Mouse (Mus musculus): ENCODE measurements around the gene Ccdc71. TPM values are rescaled to one million over a fixed set of nuclear protein-coding genes. Genes with fewer than 3 reads are reported as not detected.

The Ccdc71 gene
- 59.7 and 63.5 TPM in 2 replicates for polyA plus RNA-seq (2015; fragmentation: Nextera tagmentation; extraction: Ambion mirVana)

DNA sequence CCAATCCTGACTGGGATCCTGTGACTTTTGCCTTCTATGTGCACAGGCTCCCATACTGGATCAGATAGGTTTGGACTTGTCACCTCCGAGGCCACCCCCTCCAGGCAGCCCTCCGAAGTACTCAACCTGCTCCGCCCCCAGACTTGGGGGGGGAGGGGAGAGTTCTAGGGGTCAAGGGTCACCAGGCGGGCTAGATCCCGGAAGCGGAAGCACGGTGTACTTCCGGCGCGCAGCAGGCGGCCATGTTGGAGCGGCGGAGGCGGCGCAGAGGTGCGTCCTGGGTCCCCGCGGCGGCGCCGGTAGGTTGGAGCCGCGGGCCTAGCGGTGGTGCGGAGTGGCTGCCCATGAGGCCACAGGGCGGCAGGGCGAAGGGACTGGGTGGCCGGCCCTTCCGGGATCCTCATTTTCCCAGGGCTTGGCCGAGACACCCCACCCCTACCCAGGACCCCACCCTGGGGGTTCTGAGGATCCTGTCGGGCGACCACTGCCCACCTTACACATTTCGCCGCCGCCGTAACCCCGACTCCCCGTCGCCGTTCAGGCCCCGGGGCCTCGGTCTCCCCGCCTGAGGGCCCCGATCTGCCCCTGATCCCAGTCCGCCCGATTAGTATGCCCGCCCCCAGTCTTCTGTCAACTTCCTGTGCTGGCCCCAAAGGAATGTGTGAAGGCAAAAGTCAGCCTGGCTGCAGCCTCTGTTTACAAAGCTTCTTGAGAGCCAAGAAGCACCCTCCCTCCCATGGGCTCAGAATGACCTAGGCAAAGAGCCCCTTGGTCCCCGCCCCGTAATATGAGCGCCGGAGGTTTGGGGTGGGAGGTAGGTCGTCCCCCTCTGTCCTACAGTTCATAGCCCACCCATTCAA, at the start of gene Ccdc71:
Gene Ccdc71, plus strand, starts transcription at position 209 of the 860 bp plus-strand sequence.
- peaks cover 17% of the 10 kb centered on the region for H3K4me1 ChIP-seq (replicated peaks)
- H3K27ac ChIP-seq = peak within 1 kb of the TSS; percentile 85
- 0 out of 2 replicates have a peak, but pooled peaks cover 2% of the 10 kb centered on the region for H3K27me3 ChIP-seq
- WGBS = under 1% methylated on average over 52 of the region's 52 CpGs
- peaks cover 34% of the 10 kb centered on the region for H3K36me3 ChIP-seq
- no peaks in the 10 kb centered on the region for H3K9me3 ChIP-seq
- peak; percentile 83 for ATAC-seq
- H3K4me2 ChIP-seq (replicated peaks) = peak within 1 kb of the TSS; percentile 81
- peak within 1 kb of the TSS; percentile 91 for H3K9ac ChIP-seq (replicated peaks)
- peak within 1 kb of the TSS; percentile 89 for H3K4me3 ChIP-seq (replicated peaks)

- H3K4me1 ChIP-seq (replicated peaks) = no peaks in the 10 kb centered on the region
- ATAC-seq = no peak
- H3K4me2 ChIP-seq (replicated peaks) = no peak overlapping the region
- no peaks in the 10 kb centered on the region for H3K36me3 ChIP-seq
- H3K27ac ChIP-seq = no peak overlapping the region
- H3K4me3 ChIP-seq (replicated peaks) = no peak overlapping the region
- 82% methylated on average over 9 of the region's 9 CpGs for WGBS
- H3K27me3 ChIP-seq = no peaks in the 10 kb centered on the region
- H3K9ac ChIP-seq (replicated peaks) = no peak overlapping the region
- no peaks in the 10 kb centered on the region for H3K9me3 ChIP-seq
Observed at GRCm38 (mm10) chr9:108411381-108411942, 48.9 kb upstream of the Ccdc71 start.

DNA sequence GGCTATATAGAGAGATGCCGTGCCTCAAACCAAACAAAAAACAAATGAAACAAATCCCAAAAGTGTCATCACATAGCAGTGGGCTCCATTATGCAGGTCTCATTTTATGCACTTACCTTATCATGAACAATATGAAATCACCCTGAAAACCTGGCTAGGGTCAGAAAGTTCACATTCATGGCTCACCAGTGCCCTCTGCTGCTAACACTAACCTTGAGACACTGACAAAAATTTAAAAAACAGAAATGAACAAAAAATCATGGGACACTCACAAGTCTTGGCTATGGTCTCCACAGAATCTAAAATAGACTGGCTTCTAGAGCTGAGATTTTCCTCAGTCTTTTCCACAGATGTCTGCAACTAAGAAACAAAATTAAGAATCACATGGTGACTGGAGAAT, 48.1 kb upstream of the Ccdc71 start:
- WGBS = 74% methylated on average over 1 of the region's 1 CpGs
- no peak overlapping the region for H3K27ac ChIP-seq
- no peaks in the 10 kb centered on the region for H3K9me3 ChIP-seq
- no peak overlapping the region for H3K9ac ChIP-seq (replicated peaks)
- H3K4me3 ChIP-seq (replicated peaks) = no peak overlapping the region
- no peak overlapping the region for H3K4me2 ChIP-seq (replicated peaks)
- no peak for ATAC-seq
- H3K4me1 ChIP-seq (replicated peaks) = no peaks in the 10 kb centered on the region
- H3K27me3 ChIP-seq = no peaks in the 10 kb centered on the region
- no peaks in the 10 kb centered on the region for H3K36me3 ChIP-seq

- Histone ChIP-seq H3K4me2 (replicated peaks) (no peak within 1 kb of the TSS), H3K4me1 (replicated peaks) (no peaks in the 10 kb centered on the region; the same call in 1 of the 2 replicates), H3K4me3 (replicated peaks) (no peak within 1 kb of the TSS), H3K27me3 (no peaks in the 10 kb centered on the region), H3K27ac (no peak within 1 kb of the TSS), H3K36me3 (no peaks in the 10 kb centered on the region), H3K9me3 (no peaks in the 10 kb centered on the region), H3K9ac (replicated peaks) (no peak within 1 kb of the TSS)
- ATAC-seq = no peak
Observed at GRCm38 (mm10) chr9:108428384-108428783, 31.9 kb upstream of the Ccdc71 start, which contains the start of gene Ccdc36. Ccdc36 (minus strand) TSS chr9:108428484.

GRCm38 (mm10) chr9:108431431-108432067, 28.8 kb upstream of the Ccdc71 start:
- Histone ChIP-seq H3K4me1 (replicated peaks) (peaks cover 4% of the 10 kb centered on the region), H3K27ac (no peak overlapping the region), H3K4me2 (replicated peaks) (peak overlapping the region; percentile 47), H3K36me3 (no peaks in the 10 kb centered on the region), H3K4me3 (replicated peaks) (peak overlapping the region; percentile 27), H3K9me3 (no peaks in the 10 kb centered on the region), H3K9ac (replicated peaks) (no peak overlapping the region; the same call in 1 of the 2 replicates), H3K27me3 (no peaks in the 10 kb centered on the region)
- peak; percentile 40; the same call in 1 of the 2 replicates for ATAC-seq
- 52% methylated on average over 32 of the region's 32 CpGs for WGBS

GRCm38 (mm10) chr9:108436182-108436581, 24.1 kb upstream of the Ccdc71 start, which contains the start of gene BC048562:
BC048562 (plus strand) TSS chr9:108436482.
- no peaks in the 10 kb centered on the region for H3K36me3 ChIP-seq
- H3K4me3 ChIP-seq (replicated peaks) = no peak within 1 kb of the TSS
- no peak within 1 kb of the TSS for H3K4me2 ChIP-seq (replicated peaks)
- 0 out of 2 replicates have a peak within 1 kb of the TSS, but pooled peaks have one; percentile 22 for H3K27ac ChIP-seq
- H3K27me3 ChIP-seq = no peaks in the 10 kb centered on the region
- no peak for ATAC-seq
- no peak within 1 kb of the TSS for H3K9ac ChIP-seq (replicated peaks)
- H3K4me1 ChIP-seq (replicated peaks) = peaks cover 20% of the 10 kb centered on the region
- 27% methylated on average over 3 of the region's 3 CpGs for WGBS
- H3K9me3 ChIP-seq = no peaks in the 10 kb centered on the region

GRCm38 (mm10) chr9:108439176-108439575, 21.2 kb upstream of the Ccdc71 start:
- ATAC-seq = no peak
- Histone ChIP-seq H3K4me3 (replicated peaks) (no peak overlapping the region), H3K36me3 (no peaks in the 10 kb centered on the region), H3K9ac (replicated peaks) (no peak overlapping the region), H3K27me3 (no peaks in the 10 kb centered on the region), H3K27ac (no peak overlapping the region), H3K4me1 (replicated peaks) (peaks cover 20% of the 10 kb centered on the region), H3K9me3 (no peaks in the 10 kb centered on the region), H3K4me2 (replicated peaks) (no peak overlapping the region)
- WGBS = 76% methylated on average over 6 of the region's 6 CpGs

GRCm38 (mm10) chr9:108440485-108440884, 19.8 kb upstream of the Ccdc71 start:
- H3K4me2 ChIP-seq (replicated peaks) = no peak overlapping the region
- WGBS = 67% methylated on average over 5 of the region's 5 CpGs
- no peaks in the 10 kb centered on the region for H3K9me3 ChIP-seq
- ATAC-seq = no peak
- peaks cover 20% of the 10 kb centered on the region for H3K4me1 ChIP-seq (replicated peaks)
- H3K36me3 ChIP-seq = no peaks in the 10 kb centered on the region
- no peaks in the 10 kb centered on the region for H3K27me3 ChIP-seq
- no peak overlapping the region for H3K4me3 ChIP-seq (replicated peaks)
- no peak overlapping the region; the same call in 1 of the 2 replicates for H3K9ac ChIP-seq (replicated peaks)
- H3K27ac ChIP-seq = no peak overlapping the region

GRCm38 (mm10) chr9:108441236-108441919, 18.9 kb upstream of the Ccdc71 start:
- WGBS = 94% methylated on average over 11 of the region's 11 CpGs
- H3K36me3 ChIP-seq = no peaks in the 10 kb centered on the region
- no peak overlapping the region for H3K4me3 ChIP-seq (replicated peaks)
- H3K9me3 ChIP-seq = no peaks in the 10 kb centered on the region
- no peak for ATAC-seq
- H3K27me3 ChIP-seq = no peaks in the 10 kb centered on the region
- H3K4me2 ChIP-seq (replicated peaks) = no peak overlapping the region
- no peak overlapping the region for H3K9ac ChIP-seq (replicated peaks)
- H3K4me1 ChIP-seq (replicated peaks) = peaks cover 17% of the 10 kb centered on the region
- H3K27ac ChIP-seq = no peak overlapping the region

GRCm38 (mm10) chr9:108445125-108445524, 15.2 kb upstream of the Ccdc71 start:
- no peaks in the 10 kb centered on the region for H3K9me3 ChIP-seq
- H3K27ac ChIP-seq = no peak overlapping the region
- no peak for ATAC-seq
- no peak overlapping the region for H3K4me2 ChIP-seq (replicated peaks)
- H3K27me3 ChIP-seq = no peaks in the 10 kb centered on the region
- WGBS = 77% methylated on average over 9 of the region's 9 CpGs
- no peak overlapping the region for H3K9ac ChIP-seq (replicated peaks)
- H3K4me1 ChIP-seq (replicated peaks) = peaks cover 25% of the 10 kb centered on the region
- H3K36me3 ChIP-seq = peaks cover 18% of the 10 kb centered on the region
- no peak overlapping the region for H3K4me3 ChIP-seq (replicated peaks)

GRCm38 (mm10) chr9:108449860-108450259, 10.5 kb upstream of the Ccdc71 start:
- peak overlapping the region; percentile 61 for H3K4me3 ChIP-seq (replicated peaks)
- H3K4me1 ChIP-seq (replicated peaks) = peaks cover 54% of the 10 kb centered on the region

More at GRCm38 (mm10) chr9:108449860-108450259, 10.5 kb upstream of the Ccdc71 start:
- peak; percentile 75 for ATAC-seq
- no peaks in the 10 kb centered on the region for H3K9me3 ChIP-seq
- H3K9ac ChIP-seq (replicated peaks) = peak overlapping the region; percentile 83
- 14% methylated on average over 3 of the region's 4 CpGs for WGBS
- peak overlapping the region; percentile 74 for H3K4me2 ChIP-seq (replicated peaks)
- peak overlapping the region; percentile 93 for H3K27ac ChIP-seq
- no peaks in the 10 kb centered on the region for H3K27me3 ChIP-seq
- H3K36me3 ChIP-seq = peaks cover 18% of the 10 kb centered on the region
